Mouse (Mus musculus) CH12.LX (cell line): Measurements from ENCODE around the gene Pax5. TPM values are rescaled to one million over a fixed set of nuclear protein-coding genes. Genes with fewer than 3 reads are reported as not detected.

Experiments used
- DNase-seq: peaks from one replicate; pipeline ENCODE4 v3.0.0-alpha.2; 2013; ENCODE audit errors: extremely low read depth
- H3K27ac ChIP-seq: 2 replicates; pipeline ENCODE4 v1.5.1; 2012; ENCODE audit warnings: low read depth, mild to moderate bottlenecking, control low read depth, moderate library complexity; ENCODE audit not compliant: insufficient read depth
- H3K27me3 ChIP-seq: replicated peaks from 2 replicates; pipeline ENCODE3; 2012; ENCODE audit warnings: inconsistent platforms
- H3K36me3 ChIP-seq, 2 experiments: replicated peaks in 1 of 2; 2 replicates each; pipeline versions ENCODE3 to v1.6.1; 2012; ENCODE audit warnings: inconsistent platforms in 1 of 2, low read length in 1 of 2, mild to moderate bottlenecking in 1 of 2, mixed read lengths in 1 of 2, moderate library complexity in 1 of 2; ENCODE audit not compliant: control insufficient read depth in 1 of 2, insufficient read depth in 1 of 2
- H3K4me1 ChIP-seq, 2 experiments: 2 replicates each; pipeline ENCODE4 v1.6.1; 2012; ENCODE audit warnings: inconsistent platforms in 1 of 2, moderate library complexity in 1 of 2; ENCODE audit not compliant: insufficient read depth in 2 of 2, control insufficient read depth in 1 of 2
- H3K4me2 ChIP-seq: 2 replicates; pipeline ENCODE4 v1.6.1; 2012; ENCODE audit warnings: low read depth, mild to moderate bottlenecking, control low read depth; ENCODE audit not compliant: poor library complexity, insufficient read depth, severe bottlenecking
- H3K4me3 ChIP-seq, 3 experiments: fragments of 150-350 bp in 1 of 3; sonication (generic) in 1 of 3; replicated peaks in 1 of 3; 2 replicates each; pipeline versions ENCODE3 to v1.5.1; 2011 to 2012; ENCODE audit warnings: low read depth in 2 of 3, low read length in 2 of 3, mild to moderate bottlenecking in 2 of 3, moderate library complexity in 2 of 3, control low read depth in 1 of 3, improper control_type of control experiment in 1 of 3, inconsistent platforms in 1 of 3, mixed read lengths in 1 of 3; ENCODE audit not compliant: poor library complexity in 1 of 3
- H3K79me2 ChIP-seq: replicated peaks from 2 replicates; pipeline ENCODE4 v1.6.1; 2012; ENCODE audit warnings: mild to moderate bottlenecking, moderate library complexity; ENCODE audit not compliant: control insufficient read depth, poor library complexity, insufficient read depth, severe bottlenecking; ENCODE audit errors: extremely low read depth
- H3K9ac ChIP-seq: 2 replicates; pipeline ENCODE4 v1.6.1; 2012; ENCODE audit warnings: low read depth, mild to moderate bottlenecking, control low read depth, moderate library complexity; ENCODE audit not compliant: insufficient read depth
- H3K9me3 ChIP-seq: replicated peaks from 2 replicates; pipeline ENCODE3; 2012; ENCODE audit warnings: low read length, inconsistent platforms, mixed read lengths
- BHLHE40 ChIP-seq: IDR thresholded peaks from 2 replicates; pipeline ENCODE4 v1.6.1; 2011; ENCODE audit warnings: mild to moderate bottlenecking, low read depth, low read length, improper control_type of control experiment
- CHD1 ChIP-seq: IDR thresholded peaks from 2 replicates; pipeline ENCODE4 v1.6.1; 2012; ENCODE audit warnings: low read depth, low read length, improper control_type of control experiment, inconsistent platforms
- CHD2 ChIP-seq: IDR thresholded peaks from 2 replicates; pipeline ENCODE4 v1.6.1; 2011; ENCODE audit warnings: low read length, improper control_type of control experiment
- EP300 ChIP-seq: IDR thresholded peaks from 2 replicates; pipeline ENCODE4 v1.6.1; 2011; ENCODE audit warnings: low read length, improper control_type of control experiment
- ETS1 ChIP-seq: conservative IDR thresholded peaks from 2 replicates; pipeline ENCODE4 v1.6.1; 2012; ENCODE audit warnings: low read depth, mild to moderate bottlenecking, inconsistent platforms, low read length, improper control_type of control experiment, moderate library complexity
- GABPA ChIP-seq: IDR thresholded peaks from 2 replicates; pipeline ENCODE4 v1.6.1; 2012; ENCODE audit warnings: low read depth, low read length, improper control_type of control experiment, inconsistent platforms; ENCODE audit not compliant: insufficient replicate concordance
- HCFC1 ChIP-seq: IDR thresholded peaks from 2 replicates; pipeline ENCODE4 v1.6.1; 2012; ENCODE audit warnings: low read depth, mild to moderate bottlenecking, inconsistent platforms, low read length, improper control_type of control experiment
- IRF4 ChIP-seq: IDR thresholded peaks from 2 replicates; pipeline ENCODE4 v1.6.1; 2014; ENCODE audit warnings: low read depth, mild to moderate bottlenecking, inconsistent platforms, low read length, improper control_type of control experiment
- JUN ChIP-seq: IDR thresholded peaks from 2 replicates; pipeline ENCODE4 v1.6.1; 2011; ENCODE audit warnings: low read depth, mild to moderate bottlenecking, low read length, improper control_type of control experiment, moderate library complexity; ENCODE audit not compliant: insufficient read depth
- JUND ChIP-seq: conservative IDR thresholded peaks from 2 replicates; pipeline ENCODE4 v1.6.1; 2011; ENCODE audit warnings: low read depth, low read length, improper control_type of control experiment
- KAT2A ChIP-seq: IDR thresholded peaks from 2 replicates; pipeline ENCODE4 v1.6.1; 2012; ENCODE audit warnings: low read length, improper control_type of control experiment, inconsistent platforms; ENCODE audit not compliant: insufficient replicate concordance
- MAX ChIP-seq: IDR thresholded peaks from 2 replicates; pipeline ENCODE4 v1.6.1; 2011; ENCODE audit warnings: low read length, improper control_type of control experiment
- MXI1 ChIP-seq: IDR thresholded peaks from 2 replicates; pipeline ENCODE4 v1.6.1; 2011; ENCODE audit warnings: mild to moderate bottlenecking, low read depth, low read length, improper control_type of control experiment
- MYC ChIP-seq: IDR thresholded peaks from 2 replicates; pipeline ENCODE4 v1.6.1; 2011; ENCODE audit warnings: low read depth, mild to moderate bottlenecking, improper control_type of control experiment, low read length
- NELFE ChIP-seq: IDR thresholded peaks from 2 replicates; pipeline ENCODE4 v1.6.1; 2011; ENCODE audit warnings: low read depth, low read length, improper control_type of control experiment
- POLR2A ChIP-seq: IDR thresholded peaks from 2 replicates; pipeline ENCODE4 v1.6.1; 2011; ENCODE audit warnings: low read depth, mild to moderate bottlenecking, improper control_type of control experiment, low read length
- SIN3A ChIP-seq: IDR thresholded peaks from 2 replicates; pipeline ENCODE4 v1.6.1; 2012; ENCODE audit warnings: low read length, improper control_type of control experiment, inconsistent platforms
- SMC3 ChIP-seq: IDR thresholded peaks from 2 replicates; pipeline ENCODE4 v1.6.1; 2011; ENCODE audit warnings: low read depth, low read length, improper control_type of control experiment
- TCF12 ChIP-seq: IDR thresholded peaks from 2 replicates; pipeline ENCODE4 v1.6.1; 2014; ENCODE audit warnings: low read depth, mild to moderate bottlenecking, inconsistent platforms, low read length, improper control_type of control experiment
- ZKSCAN1 ChIP-seq: IDR thresholded peaks from 2 replicates; pipeline ENCODE4 v1.6.1; 2012; ENCODE audit warnings: low read depth, inconsistent platforms, low read length, improper control_type of control experiment, borderline replicate concordance
- ZNF384 ChIP-seq: IDR thresholded peaks from 2 replicates; pipeline ENCODE4 v1.6.1; 2012; ENCODE audit warnings: low read depth, low read length, improper control_type of control experiment, inconsistent platforms
- dilution Hi-C: fragments of 300-500 bp; cut with MboI; formaldehyde crosslinking; loops from 2 replicates; pipeline ENCODE4 v1.14.3; 2020; ENCODE audit warnings: low sequenced_read_pairs; ENCODE audit not compliant: extremely low pct_unique_long_range_greater_than_20kb, extremely low pct_ligation_motif_present
- in situ Hi-C: fragments of 300-500 bp; cut with MboI; formaldehyde crosslinking; loops from 3 replicates; pipeline ENCODE4 v1.14.3; 2019; ENCODE audit warnings: low sequenced_read_pairs, low pct_ligation_motif_present, low pct_unique_long_range_greater_than_20kb, mixed read lengths
- polyA plus RNA-seq: library from polyadenylated mRNA; unstranded; fragments of >175 nt; gene quantifications from 2 replicates; pipeline ENCODE4 v1.2.1, GENCODE M21; 2012; ENCODE audit warnings: low read depth; ENCODE audit not compliant: insufficient read length
- total RNA-seq, 2 experiments: library from RNA; depleted of rRNA; stranded (reverse); fragments of 300-350 nt in 1 of 2; fragments of >200 nt in 1 of 2; gene quantifications; 2 replicates each; pipeline ENCODE4 v1.2.3; 2012 to 2014

Pax5 gene
- total and polyA plus RNA-seq, 3 experiments = 13.5 to 57.4 (median 21.8) TPM

- TF ChIP-seq IRF4 (peak; percentile 99), CHD2 (peak; percentile 85), MAX (peak; percentile 57), ZKSCAN1 (peak; percentile 81), SIN3A (peak; percentile 85), MXI1 (peak; percentile 73)
Observed at GRCm38 (mm10) chr4:44624232-44625107, 85.8 kb downstream of the Pax5 start (continued).

- dilution Hi-C loops = no loop called here
- peaks cover 4% of the 10 kb centered on the region for H3K9me3 ChIP-seq
- H3K4me2 ChIP-seq = no peak overlapping the region
- peaks cover 4% of the 10 kb centered on the region; the same call in 1 of the 2 replicates for H3K79me2 ChIP-seq
- H3K27ac ChIP-seq = no peak overlapping the region
- no peak for TF ChIP-seq CHD2
- TF ChIP-seq JUND = no peak
- TF ChIP-seq MAX = no peak
- TF ChIP-seq BHLHE40 = peak; percentile 70
- H3K4me3 ChIP-seq = no peak overlapping the region
- no peak overlapping the region for H3K9ac ChIP-seq
- DNase-seq = no peak
- H3K27me3 ChIP-seq = no peaks in the 10 kb centered on the region
- H3K4me1 ChIP-seq = peaks cover 26 to 66% of the 10 kb centered on the region in 2 experiments
- H3K36me3 ChIP-seq = peaks cover 21 to 72% of the 10 kb centered on the region in 2 experiments
- in situ Hi-C loops = no loop called here
Observed at GRCm38 (mm10) chr4:44623435-44623727, 86.9 kb downstream of the Pax5 start.

DNA sequence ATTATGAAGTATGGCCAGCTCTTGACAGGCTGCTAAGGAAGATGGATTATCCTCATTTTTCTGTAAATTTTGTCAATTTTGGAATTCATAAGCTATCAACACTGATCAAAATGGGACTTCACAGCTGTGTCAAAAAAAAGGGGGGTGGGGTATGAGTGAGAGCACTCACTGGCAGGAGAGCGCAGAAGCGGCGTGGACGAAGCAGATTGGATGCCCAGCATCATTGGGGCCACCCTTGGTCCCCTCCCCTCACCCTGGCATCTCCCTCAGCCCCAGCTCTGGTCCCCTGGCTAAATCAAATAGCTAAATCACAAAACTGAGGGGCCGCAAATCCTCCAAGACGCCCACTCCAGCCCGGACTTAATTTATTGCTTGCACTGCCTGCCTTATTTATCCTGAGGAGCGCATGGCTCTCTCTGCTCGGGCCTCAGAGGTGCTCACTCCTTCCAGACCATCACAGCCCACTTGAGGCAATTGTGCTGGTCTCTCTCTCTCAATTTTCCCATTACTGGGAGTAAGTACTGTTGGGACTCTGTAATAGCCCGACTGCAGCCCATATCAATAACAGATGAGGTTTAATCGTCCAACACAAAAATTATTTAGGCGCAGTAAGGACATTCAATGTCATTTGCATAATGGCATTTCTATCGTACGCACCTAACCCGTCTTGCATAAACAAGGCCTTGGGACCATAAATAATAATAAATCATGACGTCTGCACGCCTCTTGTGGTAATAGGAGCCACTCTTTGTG, 87.4 kb downstream of the Pax5 start:
- in situ Hi-C loops (no loop called here), dilution Hi-C loops (no loop called here)
- H3K27ac ChIP-seq = no peak overlapping the region
- H3K79me2 ChIP-seq = peaks cover 4% of the 10 kb centered on the region; the same call in 1 of the 2 replicates
- no peak for DNase-seq
- peaks cover 21 to 74% of the 10 kb centered on the region in 2 experiments for H3K36me3 ChIP-seq
- H3K4me2 ChIP-seq = no peak overlapping the region
- no peak overlapping the region for H3K9ac ChIP-seq
- no peak overlapping the region for H3K4me3 ChIP-seq
- peaks cover 4% of the 10 kb centered on the region for H3K9me3 ChIP-seq
- no peak for TF ChIP-seq CHD2
- TF ChIP-seq ZNF384 = no peak
- TF ChIP-seq JUN = no peak
- no peak for TF ChIP-seq ZKSCAN1
- TF ChIP-seq GABPA = no peak
- no peak for TF ChIP-seq POLR2A
- TF ChIP-seq ETS1 = no peak
- no peak for TF ChIP-seq IRF4
- TF ChIP-seq HCFC1 = no peak
- no peak for TF ChIP-seq TCF12
- no peak for TF ChIP-seq SMC3
- TF ChIP-seq CHD1 = no peak
- TF ChIP-seq MYC = no peak
- TF ChIP-seq KAT2A = no peak
- no peak for TF ChIP-seq NELFE
- no peak for TF ChIP-seq EP300
- H3K4me1 ChIP-seq = peaks cover 26 to 66% of the 10 kb centered on the region in 2 experiments
- H3K27me3 ChIP-seq = no peaks in the 10 kb centered on the region
